Mouse (Mus musculus) small intestine, adult 2 months (tissue): ENCODE results near the gene Pappa. TPM values are rescaled to one million over a fixed set of nuclear protein-coding genes. Genes with fewer than 3 reads are reported as not detected.

Experiments
- H3K27ac ChIP-seq: fragments of 200-500 bp; 2 replicates; pipeline ENCODE4 v1.5.1; 2012; ENCODE audit warnings: low read depth, low read length, control low read depth, inconsistent platforms; ENCODE audit not compliant: insufficient read depth
- H3K27me3 ChIP-seq: fragments of 200-500 bp; 2 replicates; pipeline ENCODE4 v1.6.1; 2012; ENCODE audit warnings: mild to moderate bottlenecking, moderate library complexity, low read length, inconsistent platforms; ENCODE audit not compliant: control insufficient read depth, insufficient read depth
- H3K36me3 ChIP-seq: fragments of 200-500 bp; 2 replicates; pipeline ENCODE4 v1.6.1; 2012; ENCODE audit warnings: mild to moderate bottlenecking, low read length, control low read depth, inconsistent platforms; ENCODE audit not compliant: control insufficient read depth, insufficient read depth
- H3K4me1 ChIP-seq: fragments of 200-500 bp; 2 replicates; pipeline ENCODE4 v1.6.1; 2012; ENCODE audit warnings: low read length, inconsistent platforms, mixed read lengths; ENCODE audit not compliant: control insufficient read depth, insufficient read depth, insufficient read length
- H3K4me3 ChIP-seq: fragments of 200-500 bp; 2 replicates; pipeline ENCODE4 v1.5.1; 2012; ENCODE audit warnings: low read depth, mild to moderate bottlenecking, control low read depth, inconsistent platforms, low read length, moderate library complexity
- CTCF ChIP-seq: fragments of 200-500 bp; IDR thresholded peaks from 2 replicates; pipeline ENCODE4 v1.5.1; 2012; ENCODE audit warnings: low read depth, mild to moderate bottlenecking, control low read depth, inconsistent platforms, low read length, moderate library complexity, mixed read lengths; ENCODE audit not compliant: insufficient replicate concordance, insufficient read length; ENCODE audit errors: extremely low read depth
- POLR2A ChIP-seq: fragments of 200-500 bp; IDR thresholded peaks from 2 replicates; pipeline ENCODE4 v1.6.1; 2012; ENCODE audit warnings: low read depth, mild to moderate bottlenecking, control low read depth, inconsistent platforms, low read length, moderate library complexity
- WGBS: fragments of 180-500 bp; shearing (Covaris S2); methylation state at CpG from one replicate; pipeline ENCODE4 v1.1.7; 2018; 5-methylcytosine and 5-hydroxymethylcytosine counted together
- polyA plus RNA-seq: library from polyadenylated mRNA; depleted of rRNA; stranded (reverse); fragments of >200 nt; gene quantifications from 2 replicates; pipeline ENCODE4 v1.2.3, GENCODE M21; 2012

Gene Pappa
- polyA plus RNA-seq, 1 experiment: 0.53 TPM

DNA sequence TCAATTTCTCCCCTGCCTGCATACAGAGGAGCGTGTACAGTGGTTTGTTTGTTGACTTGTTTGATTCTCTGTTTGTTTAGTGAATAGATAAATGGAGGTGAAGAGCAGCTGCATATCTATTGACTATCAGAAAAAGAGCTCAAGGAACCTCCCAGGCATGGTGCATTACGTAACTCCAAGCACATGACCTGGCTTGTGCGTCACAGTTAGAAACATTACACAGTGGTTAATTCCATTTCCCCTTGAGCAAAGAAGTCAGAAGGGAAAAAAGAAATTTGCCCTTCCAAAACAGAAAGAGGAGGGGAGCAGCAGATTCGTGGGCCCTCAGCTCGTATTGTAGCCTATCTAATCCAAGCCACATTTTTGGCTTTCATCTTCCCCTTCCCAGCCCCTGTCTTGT lies 11.1 kb downstream of the Pappa start:
- Histone ChIP-seq H3K4me1 (no peaks in the 10 kb centered on the region), H3K36me3 (no peaks in the 10 kb centered on the region), H3K27ac (no peak overlapping the region), H3K4me3 (no peak overlapping the region), H3K27me3 (peaks cover 2% of the 10 kb centered on the region; the same call in 1 of the 2 replicates)
- WGBS: 57% methylated on average over 5 of the region's 5 CpGs
- TF ChIP-seq POLR2A (no peak), CTCF (no peak)

DNA sequence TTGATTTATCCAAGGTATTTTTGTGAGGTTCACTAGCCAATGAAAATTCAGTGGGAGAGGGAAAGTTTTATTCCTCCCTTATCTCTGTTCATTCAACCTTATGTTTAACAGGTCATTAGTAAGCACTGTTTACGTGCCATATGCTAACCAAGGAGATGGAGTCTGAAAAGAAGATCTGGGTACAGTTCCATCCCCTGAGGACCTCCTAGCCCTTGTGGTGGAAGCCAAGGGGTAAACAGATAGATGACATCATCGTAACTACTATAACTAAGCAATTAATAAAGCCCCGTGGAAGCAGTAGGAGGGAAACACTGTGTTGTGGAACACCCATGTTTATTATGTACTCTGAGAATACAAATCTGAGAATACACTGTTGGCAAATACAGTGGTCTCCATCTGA lies 12.6 kb downstream of the Pappa start:
- H3K27ac ChIP-seq: no peak overlapping the region

DNA sequence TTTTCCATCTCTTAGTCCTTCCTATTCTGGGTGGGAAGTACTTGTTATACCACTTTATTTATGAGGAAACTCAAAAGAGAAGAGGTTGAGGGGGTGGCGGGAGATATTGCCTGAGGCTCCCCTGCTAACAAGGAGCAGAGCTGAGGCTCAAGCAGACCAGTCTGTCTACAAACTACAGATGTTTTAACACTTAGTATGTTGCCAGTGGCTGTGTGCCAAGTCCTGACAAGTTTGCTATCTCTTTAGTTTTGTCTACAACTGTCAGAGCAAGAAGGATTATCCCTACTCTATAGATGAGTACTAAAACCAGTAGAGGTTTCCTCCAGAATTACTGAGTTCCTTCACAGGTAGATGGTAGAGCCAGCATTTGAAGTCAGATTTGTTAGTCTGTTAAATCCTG lies 23.0 kb downstream of the Pappa start:
- H3K27ac ChIP-seq: no peak overlapping the region
- no peak overlapping the region for H3K4me3 ChIP-seq
- no peaks in the 10 kb centered on the region for H3K36me3 ChIP-seq
- TF ChIP-seq POLR2A (no peak), CTCF (no peak)
- WGBS: 86% methylated on average over 1 of the region's 1 CpGs
- no peaks in the 10 kb centered on the region for H3K27me3 ChIP-seq
- no peaks in the 10 kb centered on the region for H3K4me1 ChIP-seq

More for the DNA sequence above, 12.6 kb downstream of the Pappa start:
- no peak for TF ChIP-seq POLR2A
- TF ChIP-seq CTCF: no peak
- Histone ChIP-seq H3K36me3 (no peaks in the 10 kb centered on the region), H3K4me3 (no peak overlapping the region), H3K27me3 (peaks cover 2% of the 10 kb centered on the region; the same call in 1 of the 2 replicates), H3K4me1 (no peaks in the 10 kb centered on the region)
- WGBS: 59% methylated on average over 3 of the region's 3 CpGs

DNA sequence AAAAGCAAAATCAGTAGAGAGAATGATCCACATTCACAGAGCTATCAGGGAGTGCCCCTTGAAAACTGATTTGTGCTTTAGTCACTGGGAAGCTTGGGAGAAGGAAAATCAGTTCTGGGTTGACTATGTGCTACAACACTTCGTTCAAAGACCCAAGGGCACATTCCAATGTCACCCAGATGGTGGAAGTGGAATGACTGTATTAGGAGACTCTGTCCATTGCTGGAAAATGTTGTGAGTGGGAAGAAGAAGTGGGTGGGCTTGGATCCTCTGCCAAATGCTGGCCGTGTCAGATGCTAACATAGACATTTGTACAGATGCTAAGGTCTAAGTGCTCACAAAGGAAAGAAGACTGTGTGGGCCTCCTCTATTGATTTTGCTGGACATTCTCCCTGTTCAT lies 29.6 kb downstream of the Pappa start:
- Histone ChIP-seq H3K27me3 (no peaks in the 10 kb centered on the region), H3K4me1 (no peaks in the 10 kb centered on the region), H3K36me3 (no peaks in the 10 kb centered on the region), H3K4me3 (no peak overlapping the region), H3K27ac (no peak overlapping the region)
- 58% methylated on average over 2 of the region's 2 CpGs for WGBS
- no peak for TF ChIP-seq CTCF
- no peak for TF ChIP-seq POLR2A

DNA sequence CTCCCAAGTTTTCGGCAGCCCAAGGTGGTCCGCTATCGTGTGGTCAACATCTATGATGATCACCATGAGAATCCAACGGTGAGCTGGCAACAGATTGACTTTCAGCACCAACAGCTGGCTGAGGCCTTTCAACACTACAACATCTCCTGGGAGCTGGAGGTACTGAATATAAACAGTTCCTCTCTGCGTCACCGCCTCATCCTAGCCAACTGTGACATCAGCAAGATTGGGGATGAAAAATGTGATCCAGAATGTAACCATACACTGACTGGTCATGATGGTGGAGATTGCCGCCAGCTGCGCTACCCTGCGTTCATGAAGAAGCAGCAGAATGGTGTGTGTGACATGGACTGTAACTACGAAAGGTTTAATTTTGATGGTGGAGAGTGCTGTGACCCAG lies 32.3 kb downstream of the Pappa start:
- Histone ChIP-seq H3K27ac (no peak overlapping the region), H3K4me1 (no peaks in the 10 kb centered on the region), H3K36me3 (no peaks in the 10 kb centered on the region), H3K4me3 (no peak overlapping the region), H3K27me3 (no peaks in the 10 kb centered on the region)
- TF ChIP-seq CTCF: no peak
- no peak for TF ChIP-seq POLR2A
- WGBS: 90% methylated on average over 10 of the region's 10 CpGs

DNA sequence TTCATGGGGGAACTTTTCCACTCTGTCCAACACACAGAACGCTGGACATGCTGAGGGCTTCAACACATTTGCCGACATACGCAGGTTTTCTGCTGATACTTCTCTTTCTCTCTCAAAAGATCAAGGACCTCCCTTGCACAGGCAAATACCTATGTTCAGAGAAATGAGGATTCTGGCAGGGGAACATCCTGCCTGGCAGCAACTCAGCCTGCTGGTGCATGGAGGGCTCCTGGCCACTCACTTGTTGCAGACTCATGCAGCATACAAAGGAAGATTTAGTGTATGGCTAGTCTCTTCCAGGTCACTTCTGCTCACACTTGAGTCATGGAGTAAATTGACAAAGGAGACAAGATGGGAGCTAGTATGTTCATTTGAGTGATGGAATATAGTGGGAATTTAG lies 34.7 kb downstream of the Pappa start:
- Histone ChIP-seq H3K27ac (no peak overlapping the region), H3K4me1 (no peaks in the 10 kb centered on the region), H3K4me3 (no peak overlapping the region), H3K27me3 (no peaks in the 10 kb centered on the region), H3K36me3 (no peaks in the 10 kb centered on the region)
- 86% methylated on average over 3 of the region's 3 CpGs for WGBS
- TF ChIP-seq CTCF: no peak
- no peak for TF ChIP-seq POLR2A

DNA sequence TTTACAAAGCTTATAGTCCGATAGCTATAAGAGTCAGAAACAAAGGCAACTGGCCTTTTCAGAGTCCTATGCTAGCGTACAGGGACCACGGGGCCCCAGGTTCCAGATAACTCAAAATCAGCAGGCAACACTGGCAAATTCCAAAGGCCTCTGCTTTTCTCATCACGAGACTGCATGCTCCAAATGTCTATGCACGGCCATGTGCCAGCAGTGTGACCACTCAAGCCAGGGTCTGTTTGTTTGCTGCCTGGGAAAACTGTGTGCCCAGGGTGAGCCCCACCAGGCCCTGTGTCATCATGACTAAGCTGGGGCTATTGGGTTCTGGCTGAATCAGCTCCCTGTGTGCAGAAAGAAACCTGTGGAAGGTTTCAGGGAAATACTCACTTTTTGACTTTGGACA lies 35.5 kb downstream of the Pappa start:
- no peaks in the 10 kb centered on the region for H3K36me3 ChIP-seq
- 60% methylated on average over 5 of the region's 5 CpGs for WGBS
- TF ChIP-seq POLR2A (no peak), CTCF (no peak)
- no peaks in the 10 kb centered on the region for H3K27me3 ChIP-seq
- no peak overlapping the region for H3K27ac ChIP-seq
- H3K4me3 ChIP-seq: no peak overlapping the region
- H3K4me1 ChIP-seq: no peaks in the 10 kb centered on the region

DNA sequence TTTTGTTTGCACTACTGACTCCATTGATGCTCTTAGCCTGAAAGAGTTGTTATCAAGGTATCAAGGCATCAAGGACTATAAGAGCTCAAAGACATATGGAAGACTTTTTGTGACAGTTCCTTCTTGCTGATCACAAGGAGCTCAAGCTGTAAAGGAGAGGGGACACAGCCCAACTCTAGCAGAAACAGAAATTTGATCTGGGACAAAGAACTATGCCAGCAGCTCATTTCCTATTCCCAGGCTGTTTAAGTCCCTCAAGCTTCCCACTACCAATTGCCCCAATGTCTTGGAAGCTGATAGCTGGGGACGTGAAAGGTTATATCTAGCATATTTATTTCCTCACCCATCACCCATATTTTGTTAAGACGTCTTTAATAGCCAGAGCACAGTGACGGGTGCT lies 39.7 kb downstream of the Pappa start:
- TF ChIP-seq POLR2A (no peak), CTCF (no peak)
- WGBS: 83% methylated on average over 3 of the region's 3 CpGs
- Histone ChIP-seq H3K27me3 (no peaks in the 10 kb centered on the region), H3K4me1 (no peaks in the 10 kb centered on the region), H3K36me3 (no peaks in the 10 kb centered on the region), H3K27ac (no peak overlapping the region), H3K4me3 (no peak overlapping the region)
